Mouse (Mus musculus) liver, postnatal 0 days (tissue): Measurements from ENCODE around the gene Rftn1. TPM values are rescaled to one million over a fixed set of nuclear protein-coding genes. Genes with fewer than 3 reads are reported as not detected.

ENCODE experiments used
- ATAC-seq: fragments of 200-750 bp; cut with Nextera tagmentation; 2 replicates; pipeline ENCODE4 v1.8.0; 2017; ENCODE audit warnings: mild to moderate bottlenecking, moderate library complexity
- DNase-seq: peaks from one replicate; pipeline ENCODE4 v3.0.0-alpha.2; 2016
- H3K27ac ChIP-seq: fragments of 300-500 bp; sonication (generic); 2 replicates; pipeline ENCODE4 v1.5.1; 2014; ENCODE audit warnings: antibody characterized with exemption, moderate library complexity, mild to moderate bottlenecking, low read depth
- H3K27me3 ChIP-seq: fragments of 300-500 bp; sonication (generic); 2 replicates; pipeline ENCODE4 v1.6.1; 2014; ENCODE audit warnings: low read length, control low read depth, mixed read lengths; ENCODE audit not compliant: insufficient read depth
- H3K36me3 ChIP-seq: fragments of 300-500 bp; sonication (generic); replicated peaks from 2 replicates; pipeline ENCODE4 v1.6.1; 2014; ENCODE audit warnings: mild to moderate bottlenecking, control low read depth, low read length, moderate library complexity, mixed read lengths; ENCODE audit not compliant: insufficient read depth
- H3K4me1 ChIP-seq: fragments of 300-500 bp; sonication (generic); 2 replicates; pipeline ENCODE4 v1.6.1; 2014; ENCODE audit warnings: antibody characterized with exemption, mild to moderate bottlenecking, control low read depth; ENCODE audit not compliant: insufficient read depth
- H3K4me2 ChIP-seq: fragments of 300-500 bp; sonication (generic); 2 replicates; pipeline ENCODE4 v1.6.1; 2014; ENCODE audit warnings: low read depth, mild to moderate bottlenecking, low read length, moderate library complexity, mixed read lengths
- H3K4me3 ChIP-seq: fragments of 300-500 bp; sonication (generic); 2 replicates; pipeline ENCODE4 v1.5.1; 2014; ENCODE audit warnings: low read depth, low read length
- H3K9ac ChIP-seq: fragments of 300-500 bp; sonication (generic); replicated peaks from 2 replicates; pipeline ENCODE4 v1.6.1; 2014; ENCODE audit warnings: mild to moderate bottlenecking, moderate library complexity
- H3K9me3 ChIP-seq: fragments of 300-500 bp; sonication (generic); 2 replicates; pipeline ENCODE4 v1.6.1; 2016; ENCODE audit warnings: mild to moderate bottlenecking, control low read depth, low read length, mixed read lengths
- CTCF ChIP-seq: sonication (generic); IDR thresholded peaks from 2 replicates; pipeline ENCODE4 v1.5.1; 2016; ENCODE audit warnings: antibody characterized with exemption, low read depth
- EP300 ChIP-seq: IDR thresholded peaks from 2 replicates; pipeline ENCODE4 v1.6.1; 2016; ENCODE audit warnings: antibody characterized with exemption, low read depth, mild to moderate bottlenecking
- WGBS: fragments of 180-500 bp; shearing (Covaris S2); extraction: QIAGEN DNeasy Blood & Tissue Kit; methylation state at CpG from one replicate; pipeline ENCODE4 v1.1.7; 2014; ENCODE audit not compliant: insufficient replicate concordance; 5-methylcytosine and 5-hydroxymethylcytosine counted together
- polyA plus RNA-seq: library from polyadenylated mRNA; unstranded; fragments of >200 nt; fragmentation: Nextera tagmentation; extraction: Ambion mirVana; gene quantifications from 2 replicates; pipeline ENCODE4 v1.2.1, GENCODE M21; 2015

The Rftn1 gene
- polyA plus RNA-seq, 1 experiment from 2014 or later, result 6.0 TPM

GRCm38 (mm10) chr17:50150416-50151207, 39.9 kb downstream of the Rftn1 start:
- TF ChIP-seq CTCF (no peak), EP300 (no peak)
- ATAC-seq, result no peak
- Histone ChIP-seq H3K27me3 (no peaks in the 10 kb centered on the region), H3K4me2 (no peak overlapping the region), H3K4me3 (no peak overlapping the region), H3K4me1 (no peaks in the 10 kb centered on the region), H3K36me3 (no peaks in the 10 kb centered on the region), H3K9ac (no peak overlapping the region), H3K9me3 (no peaks in the 10 kb centered on the region), H3K27ac (no peak overlapping the region)
- 78% methylated on average over 16 of the region's 16 CpGs for WGBS
- DNase-seq, result no peak

GRCm38 (mm10) chr17:50149690-50150210, 40.7 kb downstream of the Rftn1 start:
- H3K36me3 ChIP-seq, result no peaks in the 10 kb centered on the region
- ATAC-seq, result no peak
- H3K9me3 ChIP-seq, result no peaks in the 10 kb centered on the region
- H3K27ac ChIP-seq, result no peak overlapping the region; the same call in 1 of the 2 replicates
- H3K9ac ChIP-seq, result no peak overlapping the region
- no peaks in the 10 kb centered on the region for H3K4me1 ChIP-seq
- H3K4me2 ChIP-seq, result no peak overlapping the region; the same call in 1 of the 2 replicates
- H3K27me3 ChIP-seq, result no peaks in the 10 kb centered on the region
- no peak for DNase-seq
- no peak overlapping the region for H3K4me3 ChIP-seq
- WGBS, result 67% methylated on average over 14 of the region's 14 CpGs
- TF ChIP-seq CTCF, result no peak
- no peak for TF ChIP-seq EP300

GRCm38 (mm10) chr17:50147831-50148587, 42.5 kb downstream of the Rftn1 start:
- WGBS, result 71% methylated on average over 12 of the region's 12 CpGs
- H3K36me3 ChIP-seq, result no peaks in the 10 kb centered on the region
- no peak for ATAC-seq
- H3K9ac ChIP-seq, result no peak overlapping the region
- H3K4me2 ChIP-seq, result no peak overlapping the region
- H3K4me1 ChIP-seq, result no peaks in the 10 kb centered on the region
- no peak for TF ChIP-seq EP300
- no peak for TF ChIP-seq CTCF
- H3K27me3 ChIP-seq, result no peaks in the 10 kb centered on the region
- H3K9me3 ChIP-seq, result no peaks in the 10 kb centered on the region
- no peak overlapping the region for H3K4me3 ChIP-seq
- no peak for DNase-seq
- no peak overlapping the region for H3K27ac ChIP-seq

- Histone ChIP-seq H3K9ac (no peak overlapping the region), H3K36me3 (no peaks in the 10 kb centered on the region), H3K4me1 (no peaks in the 10 kb centered on the region), H3K4me2 (no peak overlapping the region), H3K9me3 (no peaks in the 10 kb centered on the region), H3K27ac (no peak overlapping the region), H3K27me3 (no peaks in the 10 kb centered on the region), H3K4me3 (no peak overlapping the region)
- TF ChIP-seq CTCF (no peak), EP300 (no peak)
- ATAC-seq (peak; percentile 21; the same call in 1 of the 2 replicates), DNase-seq (no peak)
- WGBS, result 78% methylated on average over 10 of the region's 10 CpGs
These were observed 47.1 kb downstream of the Rftn1 start for GRCm38 (mm10) chr17:50143354-50143753.

- WGBS, result 67% methylated on average over 8 of the region's 8 CpGs
- H3K27ac ChIP-seq, result no peak overlapping the region
- no peak overlapping the region for H3K9ac ChIP-seq
- no peaks in the 10 kb centered on the region for H3K4me1 ChIP-seq
- DNase-seq, result no peak
- H3K27me3 ChIP-seq, result no peaks in the 10 kb centered on the region
- no peaks in the 10 kb centered on the region for H3K9me3 ChIP-seq
- no peaks in the 10 kb centered on the region for H3K36me3 ChIP-seq
- no peak for TF ChIP-seq EP300
- no peak for TF ChIP-seq CTCF
- no peak overlapping the region for H3K4me3 ChIP-seq
- no peak overlapping the region for H3K4me2 ChIP-seq
- ATAC-seq, result no peak
These were observed 47.9 kb downstream of the Rftn1 start for GRCm38 (mm10) chr17:50142553-50142952.

- Histone ChIP-seq H3K9ac (no peak overlapping the region), H3K27me3 (no peaks in the 10 kb centered on the region), H3K36me3 (no peaks in the 10 kb centered on the region), H3K4me1 (no peaks in the 10 kb centered on the region), H3K9me3 (no peaks in the 10 kb centered on the region), H3K4me3 (no peak overlapping the region), H3K27ac (no peak overlapping the region), H3K4me2 (no peak overlapping the region)
- no peak for TF ChIP-seq EP300
- TF ChIP-seq CTCF, result no peak
- ATAC-seq (no peak), DNase-seq (no peak)
- 78% methylated on average over 7 of the region's 7 CpGs for WGBS
These were observed 48.3 kb downstream of the Rftn1 start for GRCm38 (mm10) chr17:50142151-50142550.
